Mouse (Mus musculus) urinary bladder, adult 18-20 months (tissue): Measurements from ENCODE around the gene Atxn1.

Experiments
- DNase-seq, 2 experiments: peaks; one replicate each; pipeline ENCODE4 v3.0.0; 2022; ENCODE audit warnings: low spot score in 2 of 2, mixed read lengths in 2 of 2

Gene Atxn1

GRCm38 (mm10) chr13:45685575-45686308 lies 279.1 kb downstream of the Atxn1 start:
- DNase-seq, result no peak

GRCm38 (mm10) chr13:45684891-45685311 lies 279.9 kb downstream of the Atxn1 start:
- DNase-seq, result no peak

- no peak for DNase-seq
Measured at GRCm38 (mm10) chr13:45683991-45684390, 280.8 kb downstream of the Atxn1 start.

- DNase-seq, result no peak
Measured at GRCm38 (mm10) chr13:45681196-45681595, 283.6 kb downstream of the Atxn1 start.

GRCm38 (mm10) chr13:45680651-45681050 lies 284.2 kb downstream of the Atxn1 start:
- no peak for DNase-seq

- DNase-seq, result no peak
Measured at GRCm38 (mm10) chr13:45679096-45679495, 285.7 kb downstream of the Atxn1 start.

GRCm38 (mm10) chr13:45672628-45673027 lies 292.2 kb downstream of the Atxn1 start:
- DNase-seq, result no peak

- DNase-seq, result no peak
Measured at GRCm38 (mm10) chr13:45669969-45670368, 294.8 kb downstream of the Atxn1 start.

- DNase-seq, result no peak
Measured at GRCm38 (mm10) chr13:45662852-45663251, 302.0 kb downstream of the Atxn1 start.

GRCm38 (mm10) chr13:45662216-45662615 lies 302.6 kb downstream of the Atxn1 start:
- DNase-seq, result no peak

- DNase-seq, result no peak
Measured at GRCm38 (mm10) chr13:45661283-45662185, 303.3 kb downstream of the Atxn1 start.

GRCm38 (mm10) chr13:45659813-45660212 lies 305.0 kb downstream of the Atxn1 start:
- no peak for DNase-seq

GRCm38 (mm10) chr13:45658343-45658742 lies 306.5 kb downstream of the Atxn1 start:
- no peak for DNase-seq

- DNase-seq, result no peak
Measured at GRCm38 (mm10) chr13:45657176-45657575, 307.6 kb downstream of the Atxn1 start.

- DNase-seq, result no peak
Measured at GRCm38 (mm10) chr13:45651652-45652241, 313.1 kb downstream of the Atxn1 start.

GRCm38 (mm10) chr13:45649197-45649812 lies 315.5 kb downstream of the Atxn1 start:
- no peak for DNase-seq

- no peak for DNase-seq
Measured at GRCm38 (mm10) chr13:45643780-45644395, 320.9 kb downstream of the Atxn1 start.

- no peak for DNase-seq
Measured at GRCm38 (mm10) chr13:45642913-45643312, 321.9 kb downstream of the Atxn1 start.

GRCm38 (mm10) chr13:45640431-45640830 lies 324.4 kb downstream of the Atxn1 start:
- DNase-seq, result no peak

- DNase-seq, result no peak
Measured at GRCm38 (mm10) chr13:45638281-45638680, 326.5 kb downstream of the Atxn1 start.

- peak in 1 of 2 experiments; percentile 25 for DNase-seq
Measured at GRCm38 (mm10) chr13:45637324-45637723, 327.5 kb downstream of the Atxn1 start.
